Mouse (Mus musculus): ENCODE data around the gene Klk1b26.
"Not testable (repeated sequence)": the region's sequence is repeated elsewhere in the genome, so short reads cannot be mapped to it uniquely, and the experiment has no call there.

- TF ChIP-seq POLR2A (IDR thresholded peaks at IDR 0.05; ENCODE audit: borderline replicate concordance, extremely low read depth, low read depth, low read length); CTCF (IDR thresholded peaks at IDR 0.05; ENCODE audit: insufficient read depth, low read length): not testable (repeated sequence)
These were observed at the start of gene Klk1b26 for GRCm38 (mm10) chr7:44011868-44012267.
